Mouse (Mus musculus) bone marrow, adult 2 months (tissue): ENCODE data around the gene Zkscan14.

Source experiments
- CTCF ChIP-seq: fragments of 200-500 bp; IDR thresholded peaks from 2 replicates; pipeline ENCODE4 v1.5.1; 2011; ENCODE audit warnings: low read length, control low read depth; ENCODE audit not compliant: control insufficient read depth, insufficient read depth
- POLR2A ChIP-seq: fragments of 200-500 bp; IDR thresholded peaks from 2 replicates; pipeline ENCODE4 v1.6.1; 2011; ENCODE audit warnings: low read depth, mild to moderate bottlenecking, control low read depth, low read length, borderline replicate concordance; ENCODE audit not compliant: control insufficient read depth

DNA sequence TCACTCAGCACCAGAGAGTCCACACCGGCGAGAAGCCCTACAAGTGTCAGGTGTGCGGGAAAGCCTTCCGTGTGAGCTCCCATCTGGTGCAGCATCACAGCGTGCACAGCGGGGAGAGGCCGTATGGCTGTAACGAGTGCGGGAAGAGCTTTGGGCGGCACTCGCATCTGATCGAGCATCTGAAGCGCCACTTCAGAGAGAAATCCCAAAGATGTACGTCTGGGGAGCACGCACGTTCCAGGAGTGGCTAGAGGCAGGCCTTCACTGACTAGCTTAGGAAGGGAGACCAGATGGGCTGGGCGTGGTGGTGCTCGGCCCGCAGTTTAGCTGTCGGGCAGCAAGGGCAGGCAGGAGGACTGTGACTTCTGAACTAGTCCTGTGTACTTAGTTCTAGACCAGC is 17.0 kb upstream of the Zkscan14 start:
- TF ChIP-seq POLR2A (no peak), CTCF (no peak)
